Mouse (Mus musculus): ENCODE measurements at regions not wholly inside any gene's neighbourhood (a gene's known extent, or its start where the extent isn't known, plus 50 kb on each side); places are given as distances from the start of the nearest gene placed in this dataset. TPM values are rescaled to one million over a fixed set of nuclear protein-coding genes. Genes with fewer than 3 reads are reported as not detected.

DNA sequence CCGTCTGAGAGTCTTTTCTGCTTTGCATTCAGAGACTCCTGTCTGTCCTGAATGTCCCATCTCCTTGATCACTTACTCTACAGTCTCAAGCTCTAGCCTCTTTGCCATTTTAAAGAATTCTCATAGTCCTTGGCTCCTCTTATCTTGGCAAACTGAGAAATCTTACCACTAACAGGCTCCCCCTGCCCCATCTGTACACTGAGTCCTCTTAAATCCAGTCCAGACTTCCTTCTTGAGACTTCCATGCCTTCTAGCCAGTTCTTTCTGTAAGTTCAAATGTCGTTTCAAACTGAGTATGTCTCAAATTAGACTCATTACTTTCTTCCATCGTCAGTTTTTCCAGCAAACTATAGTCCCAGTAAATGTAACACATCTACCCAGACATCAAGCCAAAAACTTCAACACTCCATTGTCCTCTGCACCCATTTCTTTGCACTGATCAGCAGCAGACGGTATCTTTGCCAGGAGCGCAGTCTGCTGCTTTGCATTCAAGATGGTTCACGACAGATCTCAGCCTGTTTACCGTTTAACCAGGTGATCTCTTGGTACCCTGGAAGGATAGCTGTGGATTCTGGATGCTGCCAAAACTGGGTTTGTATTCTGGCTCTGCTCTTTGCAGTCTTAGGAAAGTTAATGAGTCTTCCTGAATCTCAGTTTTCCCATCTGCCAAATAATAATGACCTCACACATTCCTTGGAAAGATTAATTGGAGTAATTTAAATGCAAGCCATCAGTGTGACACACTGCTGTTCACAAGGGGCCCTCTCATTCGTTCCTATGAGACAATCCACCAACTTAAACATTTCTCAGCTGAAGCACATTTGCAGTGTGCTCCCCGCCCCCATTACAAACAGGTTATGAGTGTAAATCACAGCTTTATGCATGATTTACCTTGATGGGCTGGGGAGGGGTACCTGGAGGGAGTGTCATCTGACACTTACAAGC lies 53.4 kb upstream of the Dab2 start:
- H3K4me3 ChIP-seq (ENCODE audit: low read length), result no peak overlapping the region
- peak; percentile 86 for ATAC-seq (ENCODE audit: low FRiP score, low TSS enrichment)
- peaks cover 10% of the 10 kb centered on the region; the same call in 1 of the 2 replicates for H3K4me1 ChIP-seq (ENCODE audit: control insufficient read depth, insufficient read depth, low read length)
- no peaks in the 10 kb centered on the region for H3K9me3 ChIP-seq (ENCODE audit: control insufficient read depth, low read length)
- H3K27me3 ChIP-seq (ENCODE audit: control insufficient read depth, insufficient read depth, low read length), result no peaks in the 10 kb centered on the region
- no peak overlapping the region for H3K27ac ChIP-seq (ENCODE audit: low read depth, low read length)
- no peak overlapping the region for H3K9ac ChIP-seq (ENCODE audit: low read depth, low read length)
- no peak overlapping the region for H3K4me2 ChIP-seq (replicated peaks; ENCODE audit: low read depth, low read length)
- whole genome bisulfite sequencing, result 51% methylated on average over 9 of the region's 9 CpGs
- no peaks in the 10 kb centered on the region for H3K36me3 ChIP-seq (ENCODE audit: control insufficient read depth, insufficient read depth, low read length)

DNA sequence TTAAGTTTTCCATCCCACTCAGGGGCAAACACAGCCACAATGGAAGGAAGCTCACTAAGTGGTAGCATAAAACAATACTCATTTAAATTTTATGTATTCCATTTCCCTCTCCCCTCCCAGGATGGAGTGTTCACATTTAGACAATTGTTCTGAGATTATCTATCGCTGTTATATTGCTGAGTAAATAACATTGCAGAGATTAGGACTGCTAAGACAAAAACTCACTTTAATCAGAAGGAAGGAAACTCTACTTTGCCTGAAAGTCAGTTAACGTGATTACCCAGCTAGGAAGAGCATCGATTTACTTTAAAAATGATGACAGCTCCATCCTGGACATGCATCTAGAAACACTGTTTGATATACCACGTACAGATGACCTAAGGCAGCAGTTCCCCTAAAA lies 51.1 kb upstream of the Dab2 start:
- ATAC-seq (ENCODE audit: low FRiP score, low TSS enrichment), result no peak
- Histone ChIP-seq H3K36me3 (ENCODE audit: control insufficient read depth, insufficient read depth, low read length) (no peaks in the 10 kb centered on the region), H3K27me3 (ENCODE audit: control insufficient read depth, insufficient read depth, low read length) (no peaks in the 10 kb centered on the region), H3K4me3 (ENCODE audit: low read length) (no peak overlapping the region), H3K27ac (ENCODE audit: low read depth, low read length) (no peak overlapping the region), H3K9me3 (ENCODE audit: control insufficient read depth, low read length) (no peaks in the 10 kb centered on the region), H3K9ac (ENCODE audit: low read depth, low read length) (no peak overlapping the region), H3K4me1 (ENCODE audit: control insufficient read depth, insufficient read depth, low read length) (peaks cover 10% of the 10 kb centered on the region; the same call in 1 of the 2 replicates), H3K4me2 (replicated peaks; ENCODE audit: low read depth, low read length) (no peak overlapping the region)
- 82% methylated on average over 4 of the region's 4 CpGs for WGBS

Small RNA genes in the stretch of these regions (microRNA-seq; reads per million reads assigned to microRNA genes)
- gene Gm27760, result not detected

Measured in kidney, embryonic 14.5 days (tissue).